Mouse (Mus musculus): ENCODE measurements around the gene Plpp1.

Plpp1 gene

GRCm38 (mm10) chr13:112860911-112861310, 60.3 kb downstream of the Plpp1 start:
- DNase-seq (ENCODE audit: low spot score in 2 of 2), result no peak

GRCm38 (mm10) chr13:112861825-112862306, 61.3 kb downstream of the Plpp1 start:
- DNase-seq (ENCODE audit: low spot score in 2 of 2), result no peak

GRCm38 (mm10) chr13:112862342-112862741, 61.8 kb downstream of the Plpp1 start:
- no peak for DNase-seq (ENCODE audit: low spot score in 2 of 2)

- DNase-seq (ENCODE audit: low spot score in 2 of 2), result no peak
These were observed 62.5 kb downstream of the Plpp1 start for GRCm38 (mm10) chr13:112862978-112863677.

- DNase-seq (ENCODE audit: low spot score in 2 of 2), result peak in 1 of 2 experiments; percentile 4
These were observed 66.2 kb downstream of the Plpp1 start for GRCm38 (mm10) chr13:112866782-112867181.

GRCm38 (mm10) chr13:112867381-112867780, 66.8 kb downstream of the Plpp1 start:
- no peak for DNase-seq (ENCODE audit: low spot score in 2 of 2)

- DNase-seq (ENCODE audit: low spot score in 2 of 2), result no peak
These were observed 69.6 kb downstream of the Plpp1 start for GRCm38 (mm10) chr13:112870039-112870690.

- no peak for DNase-seq (ENCODE audit: low spot score in 2 of 2)
These were observed 71.1 kb downstream of the Plpp1 start for GRCm38 (mm10) chr13:112871500-112872266.

- DNase-seq (ENCODE audit: low spot score in 2 of 2), result no peak
These were observed 86.6 kb downstream of the Plpp1 start for GRCm38 (mm10) chr13:112887234-112887633.

GRCm38 (mm10) chr13:112902176-112902575, 101.6 kb downstream of the Plpp1 start:
- DNase-seq (ENCODE audit: low spot score in 2 of 2), result no peak

- DNase-seq (ENCODE audit: low spot score in 2 of 2), result peak in 1 of 2 experiments; percentile 31
These were observed 109.1 kb downstream of the Plpp1 start for GRCm38 (mm10) chr13:112909663-112910062.

GRCm38 (mm10) chr13:112910434-112910833, 109.8 kb downstream of the Plpp1 start:
- no peak for DNase-seq (ENCODE audit: low spot score in 2 of 2)

All from spleen, postnatal 36 days (tissue).